Comparison of ENCODE assay signal across 15 mouse cellular contexts in the genomic region with DNA sequence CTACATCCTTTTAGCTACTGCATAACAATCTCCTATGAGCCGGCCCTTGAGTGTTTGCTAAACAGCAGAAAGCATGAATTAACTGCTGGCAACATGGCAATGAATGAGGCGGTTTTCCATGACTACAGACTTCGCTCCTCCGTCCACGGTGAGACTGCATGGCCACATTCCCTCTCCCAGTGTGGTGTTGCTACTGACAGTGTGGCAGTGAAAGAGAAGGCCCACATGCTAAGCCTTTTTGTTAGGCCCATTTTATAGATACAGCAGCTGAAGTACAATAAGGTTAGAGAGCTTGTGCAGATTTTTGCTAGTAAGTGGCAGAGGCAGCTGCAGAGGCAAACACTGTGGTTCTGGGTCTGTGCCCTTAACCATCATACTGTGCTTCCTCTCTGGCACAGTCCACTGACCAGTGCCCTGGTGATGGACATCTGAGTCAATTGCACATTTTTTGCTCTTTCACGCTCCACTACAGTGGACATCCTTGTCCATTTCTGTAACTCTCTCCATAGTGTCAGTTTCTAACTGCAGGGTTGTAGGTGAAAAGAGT. TPM values are rescaled to one million over a fixed set of nuclear protein-coding genes. Genes with fewer than 3 reads are reported as not detected.
"Had no signal": no experiment of that assay in that cellular context is flagged by ENCODE, and none has a peak within 500 bp of the region (broad histone marks: within the 10 kb centered on the region; RNA-seq: fewer than 3 reads in every experiment).

No protein-coding gene starts in this region.

- H3K36me3 ChIP-seq: kidney, embryonic 15.5 days; limb, embryonic 13.5 days; midbrain, embryonic 10.5 days had no signal

- H3K4me1 ChIP-seq: kidney, embryonic 15.5 days; limb, embryonic 13.5 days had no signal

- H3K9me3 ChIP-seq: kidney, embryonic 15.5 days; limb, embryonic 13.5 days; midbrain, embryonic 10.5 days had no signal

- H3K4me3 ChIP-seq: kidney, embryonic 15.5 days; limb, embryonic 13.5 days; midbrain, embryonic 10.5 days had no signal

- H3K9ac ChIP-seq: kidney, embryonic 15.5 days; limb, embryonic 13.5 days; liver, embryonic 14.5 days had no signal

- H3K27ac ChIP-seq: kidney, embryonic 15.5 days; limb, embryonic 13.5 days; liver, embryonic 14.5 days; midbrain, embryonic 10.5 days; stomach, postnatal 0 days had no signal

- H3K4me2 ChIP-seq: kidney, embryonic 15.5 days; limb, embryonic 13.5 days had no signal

- DNase-seq: kidney, adult 2 months; kidney, postnatal 14 days; layer of hippocampus, adult 9-11 months; layer of hippocampus, postnatal 36 days; lung, adult 18-20 months; lung, postnatal 36 days; midbrain, embryonic 14.5 days; thymus, postnatal 4 days had no signal

RNA-seq across cellular contexts. Expression of gene Drp2, which starts 5.1 kb away (rescaled TPM):
- total RNA-seq: neutrophil, adult 5-6 weeks had no signal
- polyA plus RNA-seq: liver, adult 2 months had no signal
